Mouse (Mus musculus) spleen, postnatal 14 days (tissue): ENCODE measurements around the gene Orai1.

Experiments
- DNase-seq, 2 experiments: peaks; one replicate each; pipeline ENCODE4 v3.0.0; 2021 to 2022; ENCODE audit warnings: low spot score in 2 of 2

The Orai1 gene

DNA sequence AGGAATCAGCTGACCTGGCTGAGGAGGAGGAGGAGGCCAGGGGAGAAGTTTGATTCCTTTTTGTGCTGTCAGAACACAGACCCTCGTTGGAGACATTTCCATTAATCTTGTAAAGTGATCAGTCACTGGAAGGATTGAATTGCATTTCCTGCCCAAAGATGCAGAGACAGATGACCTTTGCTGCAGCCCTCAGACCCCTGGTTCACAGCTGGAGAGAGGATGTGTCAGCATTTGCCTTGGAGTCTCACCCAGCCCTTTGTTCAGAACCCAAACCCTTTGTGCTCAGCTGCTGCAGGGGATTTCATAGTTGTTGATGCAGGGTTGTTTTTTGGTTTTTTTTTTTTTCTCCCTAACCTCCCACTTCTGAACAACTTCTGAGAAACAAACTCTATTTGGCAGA, 20.0 kb upstream of the Orai1 start:
- no peak for DNase-seq

GRCm38 (mm10) chr5:122997205-122998204, 17.4 kb upstream of the Orai1 start:
- no peak for DNase-seq

GRCm38 (mm10) chr5:123000901-123001300, 14.0 kb upstream of the Orai1 start:
- no peak for DNase-seq

DNA sequence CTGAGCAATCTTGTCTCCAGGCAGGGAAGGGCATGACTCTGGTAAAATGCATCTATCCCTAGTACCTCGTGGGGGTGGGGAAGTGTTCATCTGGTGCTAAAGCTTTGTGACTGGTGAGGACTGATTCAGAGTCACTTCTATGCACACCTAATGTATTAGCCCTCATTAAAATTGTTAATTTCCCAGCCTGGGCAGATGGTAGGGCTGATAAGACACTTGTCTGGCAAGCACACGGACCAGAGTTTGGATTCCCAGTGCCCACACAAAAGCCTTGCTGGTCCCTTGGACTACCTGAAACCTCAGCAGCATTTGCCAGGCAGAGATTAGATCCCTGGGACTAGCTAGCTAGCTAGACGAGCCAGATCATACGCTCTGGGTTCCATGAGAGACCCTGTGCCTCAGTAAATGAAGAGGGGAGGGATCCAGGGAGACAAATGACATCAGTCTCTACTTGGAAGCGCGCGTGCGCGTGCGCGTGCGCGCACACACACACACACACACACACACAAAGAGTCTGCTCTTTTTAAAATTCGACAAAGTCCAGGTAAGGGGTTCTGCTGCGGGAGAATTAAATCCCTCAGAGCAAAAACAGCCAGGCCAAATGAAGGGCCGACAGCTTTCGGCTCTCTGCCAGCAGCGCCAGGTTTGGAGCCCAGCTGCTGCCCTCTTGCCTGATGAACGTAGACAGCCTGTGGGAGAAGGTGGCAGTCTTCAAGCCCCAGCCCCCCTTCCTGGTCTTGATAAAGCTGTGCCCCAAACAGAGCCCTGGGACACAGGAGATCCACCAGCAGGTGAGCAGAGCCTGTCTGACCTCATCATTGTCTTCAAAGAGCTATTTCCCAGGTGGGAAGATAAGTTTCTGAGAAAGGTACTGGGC, 8.9 kb upstream of the Orai1 start:
- DNase-seq = no peak

DNA sequence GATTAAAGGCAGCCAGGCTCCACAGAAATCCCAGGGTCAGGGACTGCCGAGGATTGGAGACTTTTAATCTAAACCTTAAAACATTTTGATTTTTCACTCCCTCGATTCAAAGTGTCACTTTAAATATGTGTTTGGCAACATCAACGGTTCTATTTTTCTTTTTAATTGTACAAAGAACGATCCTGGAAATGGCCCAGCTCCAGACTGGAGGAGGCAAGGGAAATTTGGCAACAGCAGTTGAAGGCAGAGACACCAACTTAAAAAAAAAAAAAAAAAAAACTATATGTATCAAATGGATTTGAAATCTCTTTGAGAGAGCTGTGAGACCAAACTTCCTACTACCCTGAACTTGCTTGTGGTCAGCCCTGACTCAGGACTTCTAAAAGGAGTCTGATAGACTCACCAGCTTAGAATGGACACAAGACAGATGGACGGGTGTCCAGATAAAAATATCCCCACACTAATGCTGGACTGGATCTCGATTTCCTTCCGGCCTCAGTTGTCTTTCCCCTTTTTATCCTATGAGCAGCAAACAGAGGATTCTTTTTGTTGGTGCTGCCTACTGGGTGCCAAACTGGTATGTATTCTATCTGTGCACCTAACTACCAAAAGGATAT, 5.9 kb upstream of the Orai1 start:
- DNase-seq = no peak

- DNase-seq = no peak
Measured at GRCm38 (mm10) chr5:123009873-123010272, 5.0 kb upstream of the Orai1 start.

DNA sequence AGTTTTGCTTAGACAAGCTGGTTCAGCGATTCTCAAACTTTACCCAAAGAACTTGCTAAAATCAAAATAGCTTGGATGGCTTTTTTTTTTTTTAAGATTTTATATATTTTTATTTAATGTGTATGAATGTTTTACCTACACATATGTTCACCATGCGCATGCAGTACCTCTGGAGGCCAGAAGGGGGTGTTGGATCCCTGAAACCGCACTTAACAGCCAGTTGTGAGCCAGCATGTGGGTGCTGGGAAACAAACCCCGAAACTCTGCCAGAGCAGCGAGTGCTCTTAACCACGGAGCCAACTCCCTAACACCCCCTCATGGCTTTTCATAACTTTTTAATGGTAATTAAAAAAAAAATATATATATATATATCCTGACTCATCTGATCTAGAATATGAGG, 4.1 kb upstream of the Orai1 start:
- DNase-seq = no peak

GRCm38 (mm10) chr5:123011705-123012104, 3.2 kb upstream of the Orai1 start:
- no peak for DNase-seq

DNA sequence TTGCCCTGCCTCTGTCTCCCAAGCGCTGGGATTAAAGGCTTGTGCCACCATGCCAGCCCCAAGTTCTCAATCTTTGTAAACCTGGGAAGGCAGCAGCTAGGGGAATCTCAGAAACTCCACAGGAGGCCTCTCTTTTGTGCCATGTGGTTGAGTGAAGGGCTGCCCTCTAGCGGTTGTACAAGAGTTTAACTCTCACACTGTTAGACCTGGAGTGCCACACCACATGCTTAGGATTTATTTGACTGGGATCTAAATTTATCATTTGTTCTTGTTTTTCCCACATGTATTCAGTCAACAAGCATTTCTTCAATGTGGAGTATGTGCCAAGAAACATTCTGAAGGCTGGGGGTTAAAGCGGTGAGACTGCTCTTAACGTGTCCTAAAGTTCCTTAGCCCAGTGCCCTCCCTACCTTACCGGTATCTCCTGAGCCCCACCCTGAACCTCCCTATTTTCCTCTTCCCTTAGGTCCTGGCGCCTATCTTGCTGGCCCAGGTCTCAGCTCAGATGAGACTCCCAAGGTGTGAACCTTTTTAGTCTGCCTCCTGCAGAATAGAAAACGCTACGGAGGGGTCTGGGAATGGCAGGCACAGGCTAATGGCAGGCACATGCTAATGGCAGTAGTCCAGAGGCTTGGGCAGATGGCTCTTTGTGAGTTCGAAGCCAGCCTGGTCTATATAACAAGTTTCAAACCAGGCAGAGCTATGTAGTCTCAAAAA, 1.1 kb upstream of the Orai1 start:
- peak in 1 of 2 experiments; percentile 56 for DNase-seq

DNA sequence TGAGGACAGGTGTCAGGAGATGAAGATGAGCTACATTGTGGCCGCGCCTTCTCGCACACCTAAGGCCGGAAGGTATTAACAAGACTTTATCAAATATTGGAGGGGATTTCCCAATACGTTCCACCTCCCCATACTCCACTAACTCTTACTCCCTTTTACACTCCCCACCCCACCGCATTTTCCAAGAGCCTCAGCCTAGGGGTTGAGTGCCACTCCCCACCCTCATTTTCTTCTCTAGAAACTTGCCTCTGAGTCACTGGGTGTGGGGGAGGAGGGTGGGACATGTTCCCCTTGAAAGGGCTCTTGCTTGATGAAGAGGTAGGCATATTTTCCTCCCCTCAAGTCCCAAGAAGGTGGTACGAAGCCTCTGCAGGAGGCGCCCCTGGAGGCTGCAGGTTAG, 1.0 kb downstream of the Orai1 start:
- no peak for DNase-seq

DNA sequence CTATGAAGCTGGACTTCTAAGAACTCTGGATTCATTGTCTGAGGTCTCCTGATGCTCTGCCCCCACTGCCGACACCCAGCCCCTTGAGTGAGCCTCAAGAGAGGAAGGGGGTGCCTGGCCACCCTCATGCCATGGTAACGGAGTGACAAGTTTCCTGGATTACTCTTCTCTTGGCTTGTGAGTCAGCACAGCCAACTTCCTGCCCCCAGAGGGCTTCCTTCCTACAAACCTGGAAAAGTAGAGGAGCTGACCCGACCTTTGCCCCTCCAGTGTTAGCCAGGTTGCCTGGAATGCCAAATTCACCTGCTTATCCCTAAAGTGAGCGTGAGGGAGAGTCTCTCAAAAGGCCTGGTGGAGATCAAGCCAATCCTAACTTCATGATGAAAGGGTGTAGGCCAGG, 2.6 kb downstream of the Orai1 start:
- no peak for DNase-seq

- no peak for DNase-seq
Measured at GRCm38 (mm10) chr5:123019336-123020016, 4.6 kb downstream of the Orai1 start.

DNA sequence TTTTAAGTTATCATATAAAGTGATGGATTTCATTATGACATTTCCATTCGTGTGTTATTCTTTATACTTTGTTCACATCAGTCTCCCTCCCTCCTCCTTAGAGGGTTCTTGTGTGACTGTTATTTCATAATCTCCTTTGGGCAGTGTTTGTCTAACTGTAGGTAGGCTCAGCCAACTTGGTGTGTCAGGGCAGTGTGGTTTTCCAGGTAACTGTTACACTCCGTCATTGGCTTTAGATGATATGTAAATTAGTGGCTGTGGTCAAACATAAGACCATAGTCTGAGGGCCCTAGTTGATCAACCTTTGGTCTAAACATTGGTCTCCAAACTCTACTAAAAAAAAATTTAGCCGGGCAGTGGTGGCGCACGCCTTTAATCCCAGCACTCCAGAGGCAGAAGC, 5.6 kb downstream of the Orai1 start:
- DNase-seq = no peak

GRCm38 (mm10) chr5:123021438-123021837, 6.6 kb downstream of the Orai1 start:
- DNase-seq = no peak

GRCm38 (mm10) chr5:123023049-123023448, 8.2 kb downstream of the Orai1 start:
- no peak for DNase-seq

DNA sequence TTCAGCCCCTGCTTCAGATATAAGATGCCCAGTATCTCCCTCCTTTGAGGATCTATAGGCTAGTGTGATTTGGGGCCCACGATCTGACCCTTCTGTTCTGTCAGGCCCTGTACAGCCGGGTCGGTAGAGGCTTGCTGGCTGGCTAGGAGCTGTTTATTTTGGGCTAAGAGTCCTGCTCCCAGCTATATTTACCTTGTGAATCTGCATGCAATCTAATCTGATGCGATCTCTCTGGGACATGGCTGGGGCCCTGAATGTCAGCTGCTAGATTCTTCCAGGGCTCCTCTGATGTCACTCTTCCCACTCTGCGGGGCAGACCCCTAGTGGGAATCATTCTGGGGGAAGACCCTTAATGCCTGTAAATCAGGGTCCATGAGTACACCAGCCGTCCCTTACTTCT, 9.4 kb downstream of the Orai1 start:
- DNase-seq = no peak

DNA sequence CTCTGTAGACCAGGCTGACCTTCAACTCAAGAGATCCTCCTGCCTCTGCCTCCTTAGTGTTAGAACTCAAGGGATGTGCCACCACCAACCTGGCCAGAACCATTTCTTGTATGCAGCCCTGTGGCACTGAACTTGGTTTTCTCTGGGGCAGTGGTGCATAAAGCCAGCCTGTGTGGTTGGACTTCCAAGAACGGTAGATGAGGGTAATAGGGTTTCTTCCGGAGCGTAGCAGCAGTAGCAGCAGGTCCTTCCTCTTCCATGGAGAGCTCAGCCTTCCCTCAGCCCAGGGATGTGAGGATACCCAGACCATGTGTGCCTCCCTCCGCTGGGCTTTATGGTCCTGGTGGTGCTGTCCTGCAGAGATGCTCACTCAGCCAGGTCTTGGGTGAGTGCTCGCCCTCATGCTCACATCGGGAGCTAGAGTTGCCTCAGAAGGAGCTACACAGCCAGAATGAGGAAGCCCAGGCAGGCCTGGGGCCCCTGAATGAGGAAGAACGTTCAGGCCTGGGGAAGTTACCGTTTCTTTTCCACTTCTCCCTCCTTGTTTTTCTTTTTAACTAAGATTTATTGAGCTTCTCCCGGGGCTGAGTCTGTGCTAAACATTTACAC, 10.2 kb downstream of the Orai1 start:
- DNase-seq = peak in 1 of 2 experiments; percentile 42

DNA sequence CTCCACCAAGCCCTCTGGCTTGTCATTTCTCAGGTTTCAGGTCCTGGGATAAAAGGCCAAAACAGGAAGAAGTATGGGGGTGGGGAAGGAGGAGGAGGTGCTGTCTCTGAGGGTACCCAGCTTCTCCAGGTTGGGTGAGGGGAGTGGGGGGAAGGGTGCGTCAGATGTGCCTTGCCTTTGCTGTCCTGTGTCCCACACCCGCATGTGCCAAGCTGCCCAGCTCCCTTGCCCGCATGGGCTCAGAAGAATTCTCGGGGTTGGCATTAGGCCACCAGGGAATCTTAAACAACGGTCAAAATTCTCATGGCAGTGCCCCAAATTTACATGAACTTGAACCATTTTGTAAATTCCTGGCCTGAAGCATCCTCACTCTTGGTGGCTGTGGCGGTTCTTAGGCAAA, 11.5 kb downstream of the Orai1 start:
- DNase-seq = no peak

DNA sequence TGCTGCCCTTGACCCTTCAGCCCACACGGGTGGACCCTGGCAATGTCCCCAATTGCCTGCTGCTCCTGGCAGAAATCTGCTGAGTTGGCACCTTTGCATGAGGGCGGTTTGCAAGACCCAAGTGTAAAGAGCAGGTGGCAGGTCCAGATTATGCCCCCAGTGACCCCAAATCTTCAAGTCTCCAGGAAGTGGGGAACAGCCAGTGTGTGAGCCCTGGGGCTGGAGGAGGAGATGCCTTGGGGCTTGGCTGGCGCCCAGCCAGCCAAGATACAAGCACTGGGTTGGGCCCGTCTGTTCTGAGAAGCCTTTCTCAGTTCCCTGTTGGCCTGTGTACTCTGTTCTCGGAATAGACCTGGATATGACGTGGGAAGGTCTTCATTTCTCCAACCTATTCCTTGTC, 12.6 kb downstream of the Orai1 start:
- no peak for DNase-seq

DNA sequence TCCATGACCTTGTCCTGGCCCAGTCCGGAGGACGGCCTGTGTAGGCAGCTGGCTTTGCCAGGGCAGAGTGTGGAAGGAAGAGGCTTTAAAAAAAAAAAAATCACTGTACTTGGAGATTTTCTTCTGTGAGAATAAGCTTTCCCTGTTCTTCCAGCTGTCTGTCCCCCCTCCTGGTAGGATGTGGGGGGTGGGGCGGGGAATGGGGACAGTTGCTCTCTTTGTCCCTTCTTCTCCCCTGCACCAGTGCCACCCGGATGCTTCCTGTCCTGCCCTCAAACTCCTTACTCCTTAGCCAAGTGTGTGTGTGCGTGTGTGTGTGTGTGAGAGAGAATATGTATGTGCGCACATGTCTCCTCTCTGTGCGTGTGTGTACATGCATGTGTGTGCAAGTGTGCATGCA, 14.9 kb downstream of the Orai1 start:
- DNase-seq = no peak
